In the genomic region with DNA sequence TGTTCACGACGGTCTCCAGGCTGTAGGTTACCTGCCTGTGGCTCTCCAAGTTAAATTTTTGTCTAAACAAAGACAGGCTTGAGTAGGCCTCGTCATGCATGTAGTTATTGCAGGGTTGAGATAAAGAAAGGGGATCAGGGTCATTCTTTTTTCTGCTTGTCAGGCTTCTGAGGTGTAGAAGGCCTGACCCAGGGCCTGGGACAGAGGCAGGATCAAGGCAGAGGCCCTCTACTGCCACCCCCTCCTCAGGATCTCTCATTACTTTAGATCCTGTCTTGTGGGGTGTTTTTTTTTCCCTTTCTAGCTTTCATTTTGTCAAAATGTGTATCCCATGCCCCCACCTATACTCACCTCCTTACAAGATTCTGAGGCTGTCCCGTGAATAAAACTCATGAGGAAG, we compare ENCODE assay signal across 8 mouse cellular contexts.
A peak's percentile ranks its signal among the peaks of the same experiment; 100 is the strongest.
DNase-seq lines count a peak whose midpoint lies in the region; ATAC-seq and TF ChIP-seq lines count a peak whose summit lies in the region.
"Had no signal": no experiment of that assay in that cellular context is flagged by ENCODE, and none has a peak within 500 bp of the region (broad histone marks: within the 10 kb centered on the region; RNA-seq: fewer than 3 reads in every experiment).

No protein-coding gene starts in this region.

- WGBS in liver, embryonic 12.5 days (ENCODE audit: insufficient replicate concordance) = 55% methylated on average over 4 of the region's 4 CpGs
- 62% methylated on average over 4 of the region's 4 CpGs for WGBS in liver, postnatal 0 days (ENCODE audit: insufficient replicate concordance)
- 49% methylated on average over 4 of the region's 4 CpGs for WGBS in forebrain, embryonic 15.5 days
- WGBS in limb, embryonic 12.5 days = 28% methylated on average over 4 of the region's 4 CpGs
- 33% methylated on average over 4 of the region's 4 CpGs for WGBS in stomach, embryonic 15.5 days

- 0 out of 2 replicates have a peak overlapping the region, but pooled peaks have one; percentile 13 for H3K4me2 ChIP-seq in liver, embryonic 12.5 days
- H3K4me2 ChIP-seq in liver, postnatal 0 days (ENCODE audit: low read depth, low read length) = no peak overlapping the region
- peak overlapping the region; percentile 5 for H3K4me2 ChIP-seq in forebrain, embryonic 15.5 days (replicated peaks)
- H3K4me2 ChIP-seq in limb, embryonic 12.5 days = peak overlapping the region; percentile 96
- peak overlapping the region; percentile 44 for H3K4me2 ChIP-seq in stomach, embryonic 15.5 days

- no peak for TF ChIP-seq CTCF in liver, postnatal 0 days (IDR thresholded peaks at IDR 0.05; ENCODE audit: low read depth)

- H3K4me3 ChIP-seq in liver, embryonic 12.5 days = no peak overlapping the region
- no peak overlapping the region for H3K4me3 ChIP-seq in liver, postnatal 0 days (ENCODE audit: low read depth, low read length)
- no peak overlapping the region for H3K4me3 ChIP-seq in forebrain, embryonic 15.5 days
- H3K4me3 ChIP-seq in limb, embryonic 12.5 days (replicated peaks) = peak overlapping the region; percentile 79; the same call in 1 of the 2 replicates
- no peak overlapping the region for H3K4me3 ChIP-seq in stomach, embryonic 15.5 days (replicated peaks)
- H3K4me3 ChIP-seq: left cerebral cortex, adult 2 months had no signal

- no peak for TF ChIP-seq EP300 in liver, postnatal 0 days (IDR thresholded peaks at IDR 0.05; ENCODE audit: low read depth)

- no peaks in the 10 kb centered on the region for H3K9me3 ChIP-seq in liver, embryonic 12.5 days (replicated peaks)
- no peaks in the 10 kb centered on the region for H3K9me3 ChIP-seq in liver, postnatal 0 days (ENCODE audit: low read length)
- H3K9me3 ChIP-seq in forebrain, embryonic 15.5 days = no peaks in the 10 kb centered on the region
- no peaks in the 10 kb centered on the region for H3K9me3 ChIP-seq in limb, embryonic 12.5 days
- no peaks in the 10 kb centered on the region for H3K9me3 ChIP-seq in stomach, embryonic 15.5 days

- no peak for DNase-seq in liver, postnatal 0 days
- DNase-seq in adrenal gland, postnatal 36 days = no peak
- no peak for DNase-seq in left cerebral cortex, adult 11 months (ENCODE audit: low spot score)

- peaks cover 91% of the 10 kb centered on the region for H3K27me3 ChIP-seq in liver, embryonic 12.5 days (replicated peaks)
- H3K27me3 ChIP-seq in liver, postnatal 0 days (ENCODE audit: insufficient read depth, low read length) = 0 out of 2 replicates have a peak, but pooled peaks cover 3% of the 10 kb centered on the region
- H3K27me3 ChIP-seq in forebrain, embryonic 15.5 days = peaks cover 23% of the 10 kb centered on the region
- no peaks in the 10 kb centered on the region for H3K27me3 ChIP-seq in limb, embryonic 12.5 days
- no peaks in the 10 kb centered on the region for H3K27me3 ChIP-seq in stomach, embryonic 15.5 days (replicated peaks)

- H3K4me1 ChIP-seq in liver, embryonic 12.5 days = peaks cover 73% of the 10 kb centered on the region
- H3K4me1 ChIP-seq in liver, postnatal 0 days (ENCODE audit: insufficient read depth) = peaks cover 34% of the 10 kb centered on the region
- peaks cover 80% of the 10 kb centered on the region for H3K4me1 ChIP-seq in forebrain, embryonic 15.5 days
- H3K4me1 ChIP-seq in limb, embryonic 12.5 days (replicated peaks) = peaks cover 94% of the 10 kb centered on the region
- H3K4me1 ChIP-seq in stomach, embryonic 15.5 days = peaks cover 71% of the 10 kb centered on the region

- no peak overlapping the region for H3K27ac ChIP-seq in liver, embryonic 12.5 days
- H3K27ac ChIP-seq in liver, postnatal 0 days (ENCODE audit: low read depth) = no peak overlapping the region
- peak overlapping the region; percentile 65 for H3K27ac ChIP-seq in forebrain, embryonic 15.5 days (replicated peaks)
- peak overlapping the region; percentile 98 for H3K27ac ChIP-seq in limb, embryonic 12.5 days
- peak overlapping the region; percentile 87 for H3K27ac ChIP-seq in stomach, embryonic 15.5 days
- H3K27ac ChIP-seq: left cerebral cortex, adult 2 months had no signal

- no peaks in the 10 kb centered on the region for H3K36me3 ChIP-seq in liver, embryonic 12.5 days
- no peaks in the 10 kb centered on the region for H3K36me3 ChIP-seq in liver, postnatal 0 days (replicated peaks; ENCODE audit: insufficient read depth, low read length)
- H3K36me3 ChIP-seq in forebrain, embryonic 15.5 days = no peaks in the 10 kb centered on the region
- no peaks in the 10 kb centered on the region for H3K36me3 ChIP-seq in limb, embryonic 12.5 days
- H3K36me3 ChIP-seq in stomach, embryonic 15.5 days = no peaks in the 10 kb centered on the region

- H3K9ac ChIP-seq in liver, embryonic 12.5 days = no peak overlapping the region
- no peak overlapping the region for H3K9ac ChIP-seq in liver, postnatal 0 days (replicated peaks)
- H3K9ac ChIP-seq in forebrain, embryonic 15.5 days (replicated peaks) = peak overlapping the region; percentile 21; the same call in 1 of the 2 replicates
- peak overlapping the region; percentile 95 for H3K9ac ChIP-seq in limb, embryonic 12.5 days (replicated peaks)
- H3K9ac ChIP-seq in stomach, embryonic 15.5 days = no peak overlapping the region

- ATAC-seq in liver, embryonic 12.5 days = no peak
- ATAC-seq in liver, postnatal 0 days = no peak
- no peak for ATAC-seq in forebrain, embryonic 15.5 days (replicated peaks)
- ATAC-seq in limb, embryonic 12.5 days (ENCODE audit: insufficient number of reproducible peaks, insufficient read depth, low FRiP score, low TSS enrichment, low read depth) = no peak
- no peak for ATAC-seq in stomach, embryonic 15.5 days (ENCODE audit: insufficient read depth, low FRiP score, low read depth)

Comparison
In these comparisons a context has a peak if more than half of its experiments do, and no peak if none do; other contexts are left out.
1. H3K27ac ChIP-seq: peak in forebrain, embryonic 15.5 days (single experiment), limb, embryonic 12.5 days (single experiment) and stomach, embryonic 15.5 days (single experiment); none in liver, embryonic 12.5 days (single experiment) and liver, postnatal 0 days (single experiment).
2. H3K9ac ChIP-seq: peak in forebrain, embryonic 15.5 days (single experiment) and limb, embryonic 12.5 days (single experiment); none in liver, embryonic 12.5 days (single experiment), liver, postnatal 0 days (single experiment) and stomach, embryonic 15.5 days (single experiment).